Mouse (Mus musculus): ENCODE results near the gene Dgki. TPM values are rescaled to one million over a fixed set of nuclear protein-coding genes. Genes with fewer than 3 reads are reported as not detected.

Gene Dgki
- total and polyA plus RNA-seq, 3 experiments: 0.05 TPM; not detected in 2

DNA sequence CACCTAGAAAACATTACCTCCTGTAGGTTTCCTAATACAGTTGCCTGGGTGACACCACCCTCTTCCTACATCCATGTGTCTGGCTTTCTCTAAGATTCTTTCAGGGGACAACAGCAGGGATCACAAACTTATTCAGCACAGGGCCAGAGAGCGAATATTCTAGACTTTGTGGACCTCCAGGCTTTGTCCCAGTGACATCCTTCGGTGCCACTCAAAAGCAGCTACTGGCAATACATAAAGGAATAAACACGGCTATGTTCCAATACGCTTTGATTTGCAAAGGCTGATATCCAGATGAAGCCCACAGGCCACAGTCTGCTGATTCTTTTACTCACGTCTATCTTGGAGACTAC is 57.2 kb downstream of the Dgki start:
- no peaks in the 10 kb centered on the region for H3K36me3 ChIP-seq (replicated peaks)
- no peaks in the 10 kb centered on the region for H3K27me3 ChIP-seq (ENCODE audit: insufficient read depth, low read length)
- ATAC-seq (ENCODE audit: extremely low read depth, insufficient number of reproducible peaks, low FRiP score, poor library complexity, severe bottlenecking) (no peak), DNase-seq (ENCODE audit: low spot score) (no peak)
- H3K4me3 ChIP-seq (ENCODE audit: low read depth, low read length): no peak overlapping the region
- no peak for TF ChIP-seq POLR2AphosphoS5 (IDR thresholded peaks at IDR 0.05; ENCODE audit: insufficient replicate concordance, low read depth, low read length)
- TF ChIP-seq GATA2 (IDR thresholded peaks at IDR 0.05; ENCODE audit: borderline replicate concordance, low read depth, low read length): no peak
- TF ChIP-seq GATA1 (IDR thresholded peaks at IDR 0.05; ENCODE audit: borderline replicate concordance, low read length): no peak
- no peak for TF ChIP-seq CTCF (IDR thresholded peaks at IDR 0.05; ENCODE audit: low read depth, low read length)
- no peak for TF ChIP-seq TAL1 (conservative IDR thresholded peaks at IDR 0.05; ENCODE audit: low read depth, low read length)
- H3K9me3 ChIP-seq (replicated peaks): no peaks in the 10 kb centered on the region
- H3K4me1 ChIP-seq (ENCODE audit: insufficient read depth, low read depth, low read length): no peaks in the 10 kb centered on the region

DNA sequence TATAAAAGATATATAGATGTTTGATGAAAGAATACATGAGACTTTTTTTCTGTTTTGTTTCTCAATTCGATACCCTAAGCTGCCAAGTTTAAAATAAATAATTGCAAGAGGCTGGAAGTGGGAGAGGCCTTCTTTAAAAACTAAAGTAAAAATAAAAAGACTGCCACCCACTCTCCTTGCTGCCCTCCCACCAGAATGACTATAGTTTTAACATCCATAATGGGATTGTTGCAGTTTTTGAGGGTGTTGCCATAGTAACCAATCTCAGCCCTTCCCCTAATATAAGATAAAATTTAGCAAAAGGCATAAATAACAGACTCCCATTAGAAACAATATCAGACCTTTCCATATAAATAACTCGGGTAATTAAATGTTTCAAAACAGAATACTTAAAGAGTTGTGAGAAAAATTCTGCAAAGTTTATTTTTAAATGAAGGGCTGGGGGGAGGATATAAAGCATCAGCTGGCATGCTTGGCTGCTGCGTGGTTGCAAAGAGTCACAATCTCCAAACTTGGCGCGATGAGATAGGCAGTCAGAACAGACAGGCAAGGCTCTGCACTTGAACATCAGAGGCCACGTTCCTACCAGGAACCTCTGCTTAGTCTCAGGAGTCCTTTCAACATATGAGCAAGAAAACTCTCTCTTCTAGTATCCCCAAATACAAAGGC is 57.8 kb downstream of the Dgki start:
- DNase-seq (ENCODE audit: low spot score) (no peak), ATAC-seq (ENCODE audit: extremely low read depth, insufficient number of reproducible peaks, low FRiP score, poor library complexity, severe bottlenecking) (no peak)
- TF ChIP-seq TAL1 (conservative IDR thresholded peaks at IDR 0.05; ENCODE audit: low read depth, low read length) (no peak), GATA2 (IDR thresholded peaks at IDR 0.05; ENCODE audit: borderline replicate concordance, low read depth, low read length) (no peak), POLR2AphosphoS5 (IDR thresholded peaks at IDR 0.05; ENCODE audit: insufficient replicate concordance, low read depth, low read length) (no peak), CTCF (IDR thresholded peaks at IDR 0.05; ENCODE audit: low read depth, low read length) (no peak), GATA1 (IDR thresholded peaks at IDR 0.05; ENCODE audit: borderline replicate concordance, low read length) (no peak)
- no peak overlapping the region for H3K4me3 ChIP-seq (ENCODE audit: low read depth, low read length)
- H3K9me3 ChIP-seq (replicated peaks): no peaks in the 10 kb centered on the region
- no peaks in the 10 kb centered on the region for H3K27me3 ChIP-seq (ENCODE audit: insufficient read depth, low read length)
- H3K4me1 ChIP-seq (ENCODE audit: insufficient read depth, low read depth, low read length): no peaks in the 10 kb centered on the region
- no peaks in the 10 kb centered on the region for H3K36me3 ChIP-seq (replicated peaks)

DNA sequence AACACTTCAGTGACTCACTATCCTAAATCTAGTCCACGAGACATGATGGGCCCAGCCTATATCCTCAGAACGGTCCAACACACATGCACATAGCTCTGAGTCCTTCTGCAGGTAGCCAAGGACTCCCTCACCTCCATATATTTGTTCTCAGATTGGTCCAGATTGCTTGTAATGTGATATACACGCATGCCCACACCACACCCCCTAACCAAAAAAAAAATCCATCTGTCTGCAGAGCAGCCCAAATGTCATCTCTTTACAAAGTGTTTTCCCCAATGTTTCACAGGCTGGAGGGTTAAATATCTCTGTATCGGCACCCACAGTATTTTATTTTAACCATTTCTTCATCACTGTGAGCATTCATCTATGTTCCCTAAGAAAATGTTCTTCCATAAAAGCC is 58.5 kb downstream of the Dgki start:
- Histone ChIP-seq H3K9me3 (replicated peaks) (no peaks in the 10 kb centered on the region), H3K4me1 (ENCODE audit: insufficient read depth, low read depth, low read length) (no peaks in the 10 kb centered on the region), H3K27me3 (ENCODE audit: insufficient read depth, low read length) (no peaks in the 10 kb centered on the region), H3K4me3 (ENCODE audit: low read depth, low read length) (no peak overlapping the region), H3K36me3 (replicated peaks) (no peaks in the 10 kb centered on the region)
- DNase-seq (ENCODE audit: low spot score) (no peak), ATAC-seq (ENCODE audit: extremely low read depth, insufficient number of reproducible peaks, low FRiP score, poor library complexity, severe bottlenecking) (no peak)
- TF ChIP-seq TAL1 (conservative IDR thresholded peaks at IDR 0.05; ENCODE audit: low read depth, low read length) (no peak), CTCF (IDR thresholded peaks at IDR 0.05; ENCODE audit: low read depth, low read length) (no peak)

DNA sequence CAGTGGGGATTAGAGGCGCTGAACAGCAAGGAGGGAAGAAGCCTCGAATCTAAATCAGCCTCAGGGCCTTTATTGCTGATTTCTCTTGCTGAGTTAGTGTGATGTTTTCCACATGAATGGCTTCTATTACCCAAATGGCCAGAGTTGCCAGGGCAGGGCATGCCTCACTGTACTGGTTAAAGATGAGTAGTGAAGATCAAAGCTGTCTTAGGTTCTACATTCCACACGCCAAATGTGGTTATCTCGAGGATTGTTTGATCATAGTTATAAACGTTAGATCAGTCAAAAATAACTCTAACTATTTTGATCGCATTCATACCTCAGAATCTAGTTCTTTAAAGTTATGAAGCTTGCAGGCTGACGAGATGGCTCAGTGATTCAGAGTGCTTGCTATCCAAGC is 59.8 kb downstream of the Dgki start:
- Histone ChIP-seq H3K9me3 (replicated peaks) (0 out of 2 replicates have a peak, but pooled peaks cover 2% of the 10 kb centered on the region), H3K27me3 (ENCODE audit: insufficient read depth, low read length) (no peaks in the 10 kb centered on the region), H3K36me3 (replicated peaks) (no peaks in the 10 kb centered on the region), H3K4me3 (ENCODE audit: low read depth, low read length) (no peak overlapping the region), H3K4me1 (ENCODE audit: insufficient read depth, low read depth, low read length) (no peaks in the 10 kb centered on the region)
- no peak for TF ChIP-seq GATA2 (IDR thresholded peaks at IDR 0.05; ENCODE audit: borderline replicate concordance, low read depth, low read length)
- TF ChIP-seq POLR2AphosphoS5 (IDR thresholded peaks at IDR 0.05; ENCODE audit: insufficient replicate concordance, low read depth, low read length): no peak
- no peak for TF ChIP-seq TAL1 (conservative IDR thresholded peaks at IDR 0.05; ENCODE audit: low read depth, low read length)
- no peak for TF ChIP-seq GATA1 (IDR thresholded peaks at IDR 0.05; ENCODE audit: borderline replicate concordance, low read length)
- no peak for TF ChIP-seq CTCF (IDR thresholded peaks at IDR 0.05; ENCODE audit: low read depth, low read length)
- DNase-seq (ENCODE audit: low spot score) (no peak), ATAC-seq (ENCODE audit: extremely low read depth, insufficient number of reproducible peaks, low FRiP score, poor library complexity, severe bottlenecking) (no peak)

DNA sequence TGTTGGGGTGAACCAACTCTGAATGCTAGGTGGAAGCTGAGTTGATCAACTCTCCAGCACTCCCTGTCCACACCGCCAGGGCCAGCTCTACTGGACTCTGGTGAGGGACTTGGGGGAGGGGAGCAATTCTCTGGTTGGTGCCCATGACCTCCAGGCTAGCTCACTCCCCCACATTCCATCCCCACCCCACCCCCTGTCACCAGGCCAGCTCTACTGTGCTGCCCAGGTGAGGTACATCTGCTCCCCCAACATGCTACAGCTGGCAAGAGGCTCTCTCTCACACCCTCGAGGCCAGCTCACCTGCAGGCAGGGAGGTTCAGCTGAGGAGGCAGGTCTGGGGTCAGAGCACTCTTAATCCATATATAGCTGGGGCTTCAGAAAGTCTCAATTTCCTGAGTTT is 63.1 kb downstream of the Dgki start:
- no peak for TF ChIP-seq TAL1 (conservative IDR thresholded peaks at IDR 0.05; ENCODE audit: low read depth, low read length)
- no peak for TF ChIP-seq GATA2 (IDR thresholded peaks at IDR 0.05; ENCODE audit: borderline replicate concordance, low read depth, low read length)
- TF ChIP-seq GATA1 (IDR thresholded peaks at IDR 0.05; ENCODE audit: borderline replicate concordance, low read length): no peak
- TF ChIP-seq CTCF (IDR thresholded peaks at IDR 0.05; ENCODE audit: low read depth, low read length): no peak
- no peak for TF ChIP-seq POLR2AphosphoS5 (IDR thresholded peaks at IDR 0.05; ENCODE audit: insufficient replicate concordance, low read depth, low read length)
- DNase-seq (ENCODE audit: low spot score): no peak
- Histone ChIP-seq H3K27me3 (ENCODE audit: insufficient read depth, low read length) (no peaks in the 10 kb centered on the region), H3K4me1 (ENCODE audit: insufficient read depth, low read depth, low read length) (no peaks in the 10 kb centered on the region), H3K9me3 (replicated peaks) (0 out of 2 replicates have a peak, but pooled peaks cover 5% of the 10 kb centered on the region), H3K36me3 (replicated peaks) (no peaks in the 10 kb centered on the region), H3K4me3 (ENCODE audit: low read depth, low read length) (no peak overlapping the region)
- no peak for ATAC-seq (ENCODE audit: extremely low read depth, insufficient number of reproducible peaks, low FRiP score, poor library complexity, severe bottlenecking)

DNA sequence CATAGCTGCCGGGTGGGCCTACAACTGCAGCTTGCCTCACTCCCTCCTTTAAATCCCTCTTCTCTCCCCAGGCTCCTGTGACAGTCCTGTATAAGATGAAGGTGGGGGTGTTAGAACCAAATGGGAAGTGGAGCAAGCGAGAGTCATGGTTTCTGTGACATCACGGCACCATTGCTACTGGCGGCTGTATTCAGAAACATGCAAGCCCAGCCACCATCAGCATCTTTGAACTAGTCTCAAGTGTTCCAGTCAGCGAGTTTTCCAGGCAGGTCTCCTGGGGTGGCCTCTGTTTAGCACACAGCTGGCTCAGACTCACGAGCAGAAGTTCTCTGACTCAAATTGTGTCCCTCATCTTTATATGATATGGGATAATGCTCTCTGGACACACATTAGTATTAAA is 68.8 kb downstream of the Dgki start:
- TF ChIP-seq CTCF (IDR thresholded peaks at IDR 0.05; ENCODE audit: low read depth, low read length): no peak
- TF ChIP-seq TAL1 (conservative IDR thresholded peaks at IDR 0.05; ENCODE audit: low read depth, low read length): no peak
- TF ChIP-seq GATA1 (IDR thresholded peaks at IDR 0.05; ENCODE audit: borderline replicate concordance, low read length): no peak
- no peak for TF ChIP-seq POLR2AphosphoS5 (IDR thresholded peaks at IDR 0.05; ENCODE audit: insufficient replicate concordance, low read depth, low read length)
- no peak for TF ChIP-seq GATA2 (IDR thresholded peaks at IDR 0.05; ENCODE audit: borderline replicate concordance, low read depth, low read length)
- Histone ChIP-seq H3K36me3 (replicated peaks) (no peaks in the 10 kb centered on the region), H3K4me1 (ENCODE audit: insufficient read depth, low read depth, low read length) (no peaks in the 10 kb centered on the region), H3K4me3 (ENCODE audit: low read depth, low read length) (no peak overlapping the region), H3K27me3 (ENCODE audit: insufficient read depth, low read length) (no peaks in the 10 kb centered on the region), H3K9me3 (replicated peaks) (0 out of 2 replicates have a peak, but pooled peaks cover 7% of the 10 kb centered on the region)
- ATAC-seq (ENCODE audit: extremely low read depth, insufficient number of reproducible peaks, low FRiP score, poor library complexity, severe bottlenecking) (no peak), DNase-seq (ENCODE audit: low spot score) (no peak)
